Mouse (Mus musculus): ENCODE measurements around the gene Pgd.

DNA sequence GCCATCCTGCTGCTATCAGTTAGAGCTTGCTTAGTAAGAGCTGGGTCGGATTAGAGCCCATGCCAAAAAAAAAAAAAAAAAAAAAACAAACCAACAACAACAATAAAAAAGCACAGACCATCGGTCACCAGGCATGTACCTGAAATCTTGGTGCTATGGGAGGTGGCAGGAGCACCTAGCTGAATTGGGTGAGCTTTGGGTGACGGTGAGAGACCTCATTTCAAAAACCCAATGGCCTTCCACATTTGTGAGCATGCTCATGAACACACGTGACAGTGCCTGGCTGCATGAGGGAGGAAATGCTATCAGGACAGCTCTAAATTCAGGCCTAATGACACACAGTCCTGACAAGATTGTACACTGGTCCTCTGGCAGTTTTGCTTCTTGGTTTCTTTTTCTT is 18.5 kb downstream of the Pgd start:
- no peak for TF ChIP-seq CTCF (IDR thresholded peaks at IDR 0.05; ENCODE audit: borderline replicate concordance, extremely low read depth, insufficient read depth, insufficient read length)
- no peak for TF ChIP-seq POLR2A (IDR thresholded peaks at IDR 0.05; ENCODE audit: borderline replicate concordance, extremely low read depth, insufficient read depth, insufficient read length, poor library complexity, severe bottlenecking)

Measured in brain, embryonic 14.5 days (tissue).